Mouse (Mus musculus) G1E (cell line): ENCODE results near the gene Map3k5.

Experiments used
- CTCF ChIP-seq: IDR thresholded peaks from 2 replicates; pipeline ENCODE4 v1.5.1; 2012; ENCODE audit warnings: low read depth, low read length, inconsistent platforms, mixed read lengths
- GATA1 ChIP-seq: IDR thresholded peaks from 2 replicates; pipeline ENCODE4 v1.6.1; 2012; ENCODE audit warnings: borderline replicate concordance, low read length, inconsistent platforms, mixed read lengths
- POLR2AphosphoS5 ChIP-seq: IDR thresholded peaks from 2 replicates; pipeline ENCODE4 v1.6.1; 2012; ENCODE audit warnings: low read depth, low read length, inconsistent platforms; ENCODE audit not compliant: insufficient replicate concordance

DNA sequence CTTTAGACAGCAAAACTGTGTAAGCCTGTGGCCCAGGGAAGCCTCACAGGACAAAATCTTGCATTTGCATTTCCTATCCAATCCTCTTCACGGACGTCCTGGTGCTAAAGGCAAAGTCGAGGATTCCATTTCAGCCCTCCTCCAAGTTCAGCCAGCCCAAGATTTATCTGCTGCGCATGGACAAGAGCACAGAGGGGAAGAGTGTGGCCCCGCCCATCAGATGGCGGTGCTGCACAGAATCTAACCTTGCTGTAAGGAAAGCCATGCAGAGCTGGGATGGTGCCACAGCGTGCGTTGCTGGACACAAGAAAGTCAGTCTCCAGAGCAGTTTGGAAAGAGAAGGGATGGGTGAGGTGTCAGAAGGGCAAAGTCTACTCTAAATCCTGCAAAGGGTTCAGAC is 226.6 kb downstream of the Map3k5 start:
- no peak for TF ChIP-seq CTCF
- no peak for TF ChIP-seq GATA1
- TF ChIP-seq POLR2AphosphoS5 = no peak
